Mouse (Mus musculus) heart, postnatal 4 days (tissue): ENCODE measurements at regions not wholly inside any gene's neighbourhood (a gene's known extent, or its start where the extent isn't known, plus 50 kb on each side); places are given as distances from the start of the nearest gene placed in this dataset.

Experiments
- DNase-seq: peaks from one replicate; pipeline ENCODE4 v3.0.0; 2021

DNA sequence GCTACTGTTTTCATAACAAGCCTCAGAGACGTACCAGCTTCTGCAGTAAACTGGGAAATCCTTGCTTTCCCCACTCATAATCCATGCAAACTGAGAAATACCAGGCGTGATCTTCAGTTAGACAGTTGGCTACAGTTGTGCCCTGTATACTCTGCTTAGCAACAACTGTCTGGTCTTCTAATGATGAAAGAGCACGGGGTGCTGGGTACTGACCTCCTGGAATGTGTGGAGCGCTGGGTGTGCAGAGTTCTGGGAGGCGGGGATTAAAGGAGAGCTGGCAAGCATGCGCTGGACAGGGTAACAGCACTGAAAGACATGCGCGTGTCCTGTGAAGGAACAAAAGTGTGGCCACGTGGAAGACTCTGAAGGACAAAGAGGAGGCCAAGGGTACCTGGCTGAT, 52.2 kb upstream of the Vgll2 start:
- DNase-seq = peak; percentile 17
